Comparison of ENCODE assay signal across 8 mouse cellular contexts in the genomic region with DNA sequence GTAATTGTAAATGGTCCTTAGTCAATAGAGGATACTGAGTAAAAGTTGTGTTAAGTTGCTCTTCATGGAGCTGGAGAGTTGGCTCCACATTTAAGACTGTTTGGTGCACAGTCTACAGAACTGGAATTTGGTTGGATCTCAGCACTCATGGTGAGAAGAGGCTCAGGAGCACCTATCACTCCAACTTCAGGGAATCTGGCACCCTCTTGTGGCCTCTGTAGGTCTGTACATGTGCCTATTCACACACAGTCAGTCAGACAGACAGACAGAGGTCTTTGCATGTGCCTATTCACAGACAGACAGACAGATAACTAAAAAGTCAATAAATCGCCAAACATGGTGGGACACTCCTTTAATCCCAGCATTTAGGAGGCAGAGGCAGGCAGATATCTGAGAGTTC. TPM values are rescaled to one million over a fixed set of nuclear protein-coding genes. Genes with fewer than 3 reads are reported as not detected.
DNase-seq lines count a peak whose midpoint lies in the region; ATAC-seq and TF ChIP-seq lines count a peak whose summit lies in the region.

No protein-coding gene starts in this region.

- WGBS in lung, postnatal 0 days: 41% methylated on average over 1 of the region's 1 CpGs

- H3K4me2 ChIP-seq in lung, postnatal 0 days (replicated peaks; ENCODE audit: low read depth, low read length): no peak overlapping the region

- 0 out of 2 replicates have a peak, but pooled peaks have one; percentile 30 for ATAC-seq in lung, postnatal 0 days

- intact Hi-C loops in left cerebral cortex, postnatal 36 days (cut with DNase I): no loop called here

- no peak overlapping the region for H3K4me3 ChIP-seq in lung, postnatal 0 days (ENCODE audit: low read depth, low read length)

- no peaks in the 10 kb centered on the region for H3K9me3 ChIP-seq in lung, postnatal 0 days (ENCODE audit: low read length)

- H3K4me1 ChIP-seq in lung, postnatal 0 days (ENCODE audit: insufficient read depth, low read depth, low read length): no peaks in the 10 kb centered on the region

- DNase-seq in embryo, embryonic 10 days (ENCODE audit: low spot score): peak; percentile 49
- DNase-seq in embryo, embryonic 9.5 days (ENCODE audit: extremely low spot score): no peak
- peak; percentile 49 to 57 for DNase-seq in right cerebral cortex, adult 2 months (ENCODE audit: low spot score in 2 of 2)
- DNase-seq in right cerebral cortex, postnatal 14 days: no peak
- DNase-seq in cerebellum, postnatal 25 days: peak; percentile 49 to 73
- DNase-seq in lung, postnatal 0 days (ENCODE audit: low spot score): peak; percentile 60
- DNase-seq in left cerebral cortex, postnatal 36 days (ENCODE audit: low spot score in 2 of 2): no peak
- no peak for DNase-seq in frontal cortex, postnatal 14 days (ENCODE audit: low spot score in 2 of 2)

- peak; percentile 77 for TF ChIP-seq CTCF in lung, postnatal 0 days (IDR thresholded peaks at IDR 0.05)

- no peaks in the 10 kb centered on the region for H3K27me3 ChIP-seq in lung, postnatal 0 days (replicated peaks; ENCODE audit: insufficient read depth, low read length)

- H3K36me3 ChIP-seq in lung, postnatal 0 days (ENCODE audit: insufficient read depth, low read length): no peaks in the 10 kb centered on the region

- H3K9ac ChIP-seq in lung, postnatal 0 days (replicated peaks; ENCODE audit: low read depth): no peak overlapping the region

- no peak for TF ChIP-seq EP300 in lung, postnatal 0 days (IDR thresholded peaks at IDR 0.05)

- H3K27ac ChIP-seq in lung, postnatal 0 days (ENCODE audit: low read length): no peak overlapping the region

RNA-seq across cellular contexts. Expression of a gene that starts 6.3 kb away (rescaled TPM):
- polyA plus RNA-seq in lung, postnatal 0 days (2015; fragmentation: Nextera tagmentation; extraction: Ambion mirVana): 0.06 and 0.26 TPM in 2 replicates
- 1 to 10 TPM; 4.0 TPM for total RNA-seq in left cerebral cortex, postnatal 36 days (2021)

RNA-seq across cellular contexts. Expression of a gene that starts 21.6 kb away (rescaled TPM):
- polyA plus RNA-seq in lung, postnatal 0 days (2015; fragmentation: Nextera tagmentation; extraction: Ambion mirVana): 0.14 and 0.31 TPM in 2 replicates
- under 1 TPM in 1 of 2 experiments, not detected in 1; 0.27 TPM for total RNA-seq in left cerebral cortex, postnatal 36 days (2021)

RNA-seq across cellular contexts. Expression of a gene that starts 51.8 kb away (rescaled TPM):
- 0.10 TPM in 1 of 2 replicates, not detected in the other for polyA plus RNA-seq in lung, postnatal 0 days (2015; fragmentation: Nextera tagmentation; extraction: Ambion mirVana)
- total RNA-seq in left cerebral cortex, postnatal 36 days (2021): not detected

Comparison
In these comparisons a context has a peak if more than half of its experiments do, and no peak if none do; other contexts are left out.
1. DNase-seq: peak in embryo, embryonic 10 days (single experiment), right cerebral cortex, adult 2 months (2 of 2), cerebellum, postnatal 25 days (2 of 2) and lung, postnatal 0 days (single experiment); none in embryo, embryonic 9.5 days (single experiment), right cerebral cortex, postnatal 14 days (single experiment), left cerebral cortex, postnatal 36 days (0 of 2) and frontal cortex, postnatal 14 days (0 of 2).